Mouse (Mus musculus) megakaryocyte, embryonic 14.5 days (primary cell): ENCODE results near the gene 4930524B15Rik. TPM values are rescaled to one million over a fixed set of nuclear protein-coding genes. Genes with fewer than 3 reads are reported as not detected.
A peak's percentile ranks its signal among the peaks of the same experiment; 100 is the strongest.
"Not testable (repeated sequence)": the region's sequence is repeated elsewhere in the genome, so short reads cannot be mapped to it uniquely, and the experiment has no call there.

Source experiments
- H3K27me3 ChIP-seq: replicated peaks from 2 replicates; pipeline ENCODE3; 2012; ENCODE audit warnings: inconsistent platforms
- H3K36me3 ChIP-seq: replicated peaks from 2 replicates; pipeline ENCODE3; 2012; ENCODE audit warnings: low read length, inconsistent platforms, mixed read lengths
- H3K4me1 ChIP-seq: 2 replicates; pipeline ENCODE4 v1.6.1; 2012; ENCODE audit warnings: inconsistent platforms
- H3K4me3 ChIP-seq: replicated peaks from 2 replicates; pipeline ENCODE3; 2012; ENCODE audit warnings: moderate library complexity, mild to moderate bottlenecking, inconsistent platforms
- H3K9me3 ChIP-seq: 2 replicates; pipeline ENCODE4 v1.6.1; 2012; ENCODE audit warnings: inconsistent platforms
- FLI1 ChIP-seq: IDR thresholded peaks from 2 replicates; pipeline ENCODE4 v1.6.1; 2012; ENCODE audit warnings: low read length, inconsistent platforms, mixed read lengths
- GATA1 ChIP-seq: IDR thresholded peaks from 3 replicates; pipeline ENCODE4 v1.6.1; 2012; ENCODE audit warnings: mixed read lengths, low read length, inconsistent platforms, borderline replicate concordance
- polyA plus RNA-seq: library from polyadenylated mRNA; stranded (reverse); fragments of >175 nt; gene quantifications from 2 replicates; pipeline ENCODE4 v1.2.3, GENCODE M21; 2012; ENCODE audit warnings: low replicate concordance; ENCODE audit not compliant: insufficient read depth

Gene 4930524B15Rik
- polyA plus RNA-seq, 1 experiment = 0.17 TPM

DNA sequence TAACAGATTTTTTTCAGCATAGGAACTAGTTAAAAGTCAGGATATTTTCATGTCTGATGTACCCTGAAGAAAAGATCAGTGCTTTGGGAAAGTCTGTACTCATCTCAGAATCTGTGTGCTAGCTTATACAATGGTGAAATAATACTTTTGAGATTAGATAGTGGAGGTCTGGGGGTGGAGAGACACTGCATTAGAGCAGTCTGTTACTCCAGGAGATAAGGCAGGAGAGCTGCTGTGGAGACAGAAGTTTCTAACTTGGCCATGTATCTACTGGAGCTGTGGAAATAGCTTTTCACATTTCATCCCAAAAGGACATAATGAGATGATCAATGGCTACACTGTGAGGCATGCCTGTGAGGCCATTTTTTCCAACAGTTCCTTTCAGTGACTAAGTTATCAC is 17.9 kb downstream of the 4930524B15Rik start:
- H3K9me3 ChIP-seq = peaks cover 3% of the 10 kb centered on the region; the same call in 1 of the 2 replicates
- H3K27me3 ChIP-seq = no peaks in the 10 kb centered on the region
- H3K4me3 ChIP-seq = no peak overlapping the region
- TF ChIP-seq FLI1 = no peak
- TF ChIP-seq GATA1 = no peak
- peaks cover 33% of the 10 kb centered on the region for H3K4me1 ChIP-seq
- no peaks in the 10 kb centered on the region for H3K36me3 ChIP-seq

DNA sequence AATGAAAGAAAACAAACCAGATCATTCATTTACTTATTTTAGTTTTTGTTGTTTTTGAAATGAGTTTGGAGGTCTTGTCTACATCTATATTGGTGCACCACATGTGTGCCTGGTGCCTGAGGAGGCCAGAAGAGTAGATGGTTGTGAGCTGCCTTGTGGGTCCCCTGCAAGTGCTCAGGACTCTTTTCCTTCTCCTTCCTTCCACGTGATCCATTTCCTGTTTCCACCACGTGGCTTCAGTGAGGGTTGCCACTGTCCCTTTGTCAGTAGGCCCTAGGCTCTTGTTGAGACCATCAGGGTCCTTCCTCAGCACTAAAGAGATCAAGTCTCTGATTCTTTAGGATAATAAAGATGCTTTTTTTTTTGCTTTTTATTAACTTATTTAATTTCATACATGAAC is 19.4 kb downstream of the 4930524B15Rik start:
- peaks cover 22% of the 10 kb centered on the region for H3K4me1 ChIP-seq
- H3K27me3 ChIP-seq = no peaks in the 10 kb centered on the region
- H3K36me3 ChIP-seq = no peaks in the 10 kb centered on the region
- peaks cover 3% of the 10 kb centered on the region; the same call in 1 of the 2 replicates for H3K9me3 ChIP-seq
- H3K4me3 ChIP-seq = no peak overlapping the region
- TF ChIP-seq GATA1 (no peak), FLI1 (no peak)

DNA sequence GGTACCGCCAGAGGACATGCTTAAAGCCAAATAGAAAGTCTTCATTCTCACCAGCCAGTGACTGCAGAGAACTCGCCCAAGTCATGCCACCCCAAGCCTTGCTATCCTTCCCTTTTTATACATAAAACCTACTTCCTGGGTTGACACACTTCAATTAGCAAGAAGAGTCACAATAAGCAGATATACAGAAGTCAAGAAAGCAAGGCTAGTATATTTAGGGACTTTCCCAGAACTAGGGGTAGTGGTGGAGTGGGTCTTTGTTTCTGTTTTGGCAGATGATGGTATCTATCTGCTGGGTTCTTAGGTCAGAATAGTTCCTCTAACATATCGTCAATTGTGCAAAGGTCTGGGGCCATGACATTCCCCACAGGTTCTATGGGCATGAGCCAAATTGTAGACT is 27.1 kb downstream of the 4930524B15Rik start:
- Histone ChIP-seq H3K9me3 (peaks cover 3% of the 10 kb centered on the region; the same call in 1 of the 2 replicates), H3K36me3 (no peaks in the 10 kb centered on the region), H3K4me3 (no peak overlapping the region), H3K27me3 (peaks cover 11% of the 10 kb centered on the region), H3K4me1 (peaks cover 10% of the 10 kb centered on the region; the same call in 1 of the 2 replicates)
- TF ChIP-seq FLI1 (no peak), GATA1 (no peak)

DNA sequence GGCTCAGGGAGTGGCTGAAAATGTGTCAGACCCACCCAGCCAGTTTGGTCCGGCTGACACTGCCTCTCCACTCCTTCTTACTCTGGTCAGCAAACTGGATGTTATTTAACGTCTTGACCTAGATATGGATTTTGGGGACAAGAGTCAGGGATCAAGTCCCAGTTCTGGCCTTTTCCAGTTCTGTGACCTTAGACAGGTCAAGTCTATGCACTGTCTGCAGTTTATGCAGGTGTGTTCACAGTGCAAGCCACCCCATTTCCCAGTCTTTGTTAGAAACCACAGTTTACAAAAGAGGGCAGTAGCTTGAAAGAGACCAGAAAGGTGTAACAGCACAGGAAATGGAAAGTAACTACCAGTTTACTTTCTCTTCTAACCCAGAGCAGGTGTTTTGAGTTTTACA is 34.3 kb downstream of the 4930524B15Rik start:
- Histone ChIP-seq H3K36me3 (peaks cover 24% of the 10 kb centered on the region), H3K4me1 (peaks cover 44% of the 10 kb centered on the region), H3K4me3 (peak overlapping the region; percentile 94), H3K9me3 (peaks cover 3% of the 10 kb centered on the region; the same call in 1 of the 2 replicates), H3K27me3 (peaks cover 24% of the 10 kb centered on the region)
- TF ChIP-seq FLI1 (no peak), GATA1 (no peak)

DNA sequence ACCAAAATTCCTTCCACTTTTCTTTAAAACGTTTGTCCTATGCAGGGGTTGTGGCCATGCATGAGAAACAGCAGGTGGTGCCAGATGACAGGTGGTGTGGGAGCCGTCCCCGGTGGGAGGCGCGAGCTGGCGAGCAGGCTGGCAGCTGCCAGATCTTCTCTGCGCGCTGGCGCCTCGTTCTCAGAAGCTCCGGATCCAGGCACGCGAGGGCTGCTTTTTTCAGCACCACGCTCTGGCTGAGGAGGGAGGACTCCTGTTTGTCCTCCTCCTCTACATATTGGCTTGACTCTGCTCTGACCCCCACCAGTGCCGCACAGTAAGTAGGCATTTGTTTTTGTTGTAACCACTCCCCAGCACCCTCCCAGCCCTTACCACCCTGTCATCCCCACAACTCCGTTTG is 34.9 kb downstream of the 4930524B15Rik start, which contains the start of gene Nsg2:
Gene Nsg2 (plus strand): TSS at position 183 of the 400 bp plus-strand sequence.
- H3K4me1 ChIP-seq = peaks cover 44% of the 10 kb centered on the region
- H3K27me3 ChIP-seq = peaks cover 24% of the 10 kb centered on the region
- H3K9me3 ChIP-seq = peaks cover 3% of the 10 kb centered on the region; the same call in 1 of the 2 replicates
- no peak for TF ChIP-seq GATA1
- TF ChIP-seq FLI1 = no peak
- H3K4me3 ChIP-seq = peak within 1 kb of the TSS; percentile 94
- peaks cover 29% of the 10 kb centered on the region for H3K36me3 ChIP-seq

DNA sequence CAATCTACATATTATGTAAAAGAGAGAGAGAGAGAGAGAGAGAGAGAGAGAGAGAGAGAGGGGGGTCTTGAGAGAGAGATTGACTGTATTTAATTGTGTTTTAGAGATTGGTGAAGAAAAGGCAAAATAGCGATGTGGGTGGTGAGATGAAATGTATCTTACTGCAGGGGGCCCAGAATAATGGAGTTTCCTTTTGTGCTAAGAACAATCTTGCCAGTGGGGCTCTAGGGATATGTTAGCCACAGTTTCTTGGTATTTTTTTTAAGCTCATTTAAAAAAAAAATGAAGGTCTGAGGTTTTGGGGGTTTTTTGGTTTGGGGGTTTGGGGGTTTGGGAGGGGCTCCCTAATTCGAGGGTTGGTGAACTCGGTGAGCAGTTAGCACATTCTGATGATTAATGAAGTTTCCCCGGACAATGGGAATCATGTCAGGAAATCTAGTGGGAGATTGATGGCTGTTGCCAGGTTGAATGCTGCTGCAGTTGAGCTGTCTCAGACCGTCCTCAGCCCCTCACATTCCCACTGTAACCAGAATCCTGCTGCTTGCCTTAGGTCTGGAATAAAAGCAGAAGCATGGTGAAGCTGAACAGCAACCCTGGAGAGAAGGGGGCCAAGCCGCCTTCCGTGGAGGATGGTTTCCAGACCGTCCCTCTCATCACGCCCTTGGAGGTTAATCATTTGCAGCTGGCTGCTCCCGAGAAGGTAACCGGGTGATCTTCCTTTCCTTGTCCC is 36.0 kb downstream of the 4930524B15Rik start:
- TF ChIP-seq FLI1 (no peak), GATA1 (no peak)
- Histone ChIP-seq H3K9me3 (peaks cover 9% of the 10 kb centered on the region), H3K27me3 (peaks cover 20% of the 10 kb centered on the region), H3K36me3 (peaks cover 40% of the 10 kb centered on the region), H3K4me1 (peaks cover 44% of the 10 kb centered on the region), H3K4me3 (peak overlapping the region; percentile 87)

DNA sequence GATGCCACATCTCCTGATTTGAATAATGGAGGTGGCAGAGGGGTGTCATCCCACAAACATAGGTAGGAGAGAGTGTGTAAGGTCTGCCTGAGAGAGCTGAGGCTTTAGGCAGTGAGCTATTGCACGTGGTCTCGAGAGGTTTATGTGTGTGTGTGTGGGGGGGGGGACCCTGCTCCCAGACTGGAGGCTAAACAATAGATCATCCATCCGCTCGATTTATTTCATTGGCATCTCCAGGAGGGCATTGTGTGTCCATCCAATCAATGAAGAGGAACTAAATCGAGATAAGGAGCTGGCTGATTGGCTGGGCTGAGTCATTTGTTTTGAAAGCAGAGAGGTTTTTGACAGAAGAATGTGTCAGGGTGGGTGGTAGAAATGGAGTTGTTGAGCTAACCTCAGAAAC is 37.3 kb downstream of the 4930524B15Rik start:
- TF ChIP-seq GATA1 = no peak
- TF ChIP-seq FLI1 = no peak
- H3K36me3 ChIP-seq = peaks cover 53% of the 10 kb centered on the region
- peaks cover 44% of the 10 kb centered on the region for H3K4me1 ChIP-seq
- H3K27me3 ChIP-seq = peaks cover 16% of the 10 kb centered on the region
- peak overlapping the region; percentile 73 for H3K4me3 ChIP-seq
- peaks cover 21% of the 10 kb centered on the region for H3K9me3 ChIP-seq

DNA sequence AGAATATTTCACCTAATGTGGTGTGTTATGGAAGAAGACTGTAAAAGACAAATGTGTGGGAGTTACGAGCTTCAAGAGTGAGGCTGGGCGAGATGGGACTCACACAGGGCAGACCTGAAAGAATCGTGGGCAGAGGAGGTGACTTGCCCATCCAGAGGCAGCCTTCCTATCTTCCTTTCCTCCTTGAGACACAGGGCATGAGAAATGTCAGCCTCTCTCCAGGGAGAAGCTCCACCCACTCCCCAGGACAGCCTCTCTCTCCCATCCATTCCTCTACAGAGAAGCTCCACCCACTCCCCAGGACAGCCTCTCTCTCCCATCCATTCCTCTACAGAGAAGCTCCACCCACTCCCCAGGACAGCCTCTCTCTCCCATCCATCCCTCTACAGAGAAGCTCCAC is 42.7 kb downstream of the 4930524B15Rik start:
- H3K4me3 ChIP-seq, H3K27me3 ChIP-seq: not testable (repeated sequence)
- H3K9me3 ChIP-seq = peaks cover 21% of the 10 kb centered on the region
- peaks cover 67% of the 10 kb centered on the region for H3K36me3 ChIP-seq
- peaks cover 53% of the 10 kb centered on the region for H3K4me1 ChIP-seq

DNA sequence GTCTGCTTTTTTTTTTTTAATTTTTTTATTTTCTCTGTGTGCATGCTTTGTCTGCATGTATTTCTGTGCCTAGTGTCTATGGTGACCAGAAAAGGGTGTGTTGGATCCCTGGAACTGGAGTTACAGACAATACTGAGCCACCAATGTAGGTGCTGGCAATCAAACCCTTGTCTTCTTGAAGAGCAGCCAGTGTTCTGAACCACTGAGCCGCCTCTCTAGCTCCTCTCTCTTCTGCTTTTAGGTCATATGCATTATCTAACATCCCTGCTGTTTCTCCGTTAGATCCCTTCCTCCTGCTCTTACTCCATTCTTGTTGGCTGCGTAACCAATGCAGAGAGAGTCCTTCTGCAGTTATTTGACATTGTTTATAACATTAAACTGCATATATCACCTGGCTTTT is 43.5 kb downstream of the 4930524B15Rik start:
- peaks cover 21% of the 10 kb centered on the region for H3K9me3 ChIP-seq
- H3K36me3 ChIP-seq = peaks cover 63% of the 10 kb centered on the region
- H3K4me3 ChIP-seq = no peak overlapping the region
- no peaks in the 10 kb centered on the region for H3K27me3 ChIP-seq
- TF ChIP-seq GATA1 (no peak), FLI1 (no peak)
- peaks cover 53% of the 10 kb centered on the region for H3K4me1 ChIP-seq

DNA sequence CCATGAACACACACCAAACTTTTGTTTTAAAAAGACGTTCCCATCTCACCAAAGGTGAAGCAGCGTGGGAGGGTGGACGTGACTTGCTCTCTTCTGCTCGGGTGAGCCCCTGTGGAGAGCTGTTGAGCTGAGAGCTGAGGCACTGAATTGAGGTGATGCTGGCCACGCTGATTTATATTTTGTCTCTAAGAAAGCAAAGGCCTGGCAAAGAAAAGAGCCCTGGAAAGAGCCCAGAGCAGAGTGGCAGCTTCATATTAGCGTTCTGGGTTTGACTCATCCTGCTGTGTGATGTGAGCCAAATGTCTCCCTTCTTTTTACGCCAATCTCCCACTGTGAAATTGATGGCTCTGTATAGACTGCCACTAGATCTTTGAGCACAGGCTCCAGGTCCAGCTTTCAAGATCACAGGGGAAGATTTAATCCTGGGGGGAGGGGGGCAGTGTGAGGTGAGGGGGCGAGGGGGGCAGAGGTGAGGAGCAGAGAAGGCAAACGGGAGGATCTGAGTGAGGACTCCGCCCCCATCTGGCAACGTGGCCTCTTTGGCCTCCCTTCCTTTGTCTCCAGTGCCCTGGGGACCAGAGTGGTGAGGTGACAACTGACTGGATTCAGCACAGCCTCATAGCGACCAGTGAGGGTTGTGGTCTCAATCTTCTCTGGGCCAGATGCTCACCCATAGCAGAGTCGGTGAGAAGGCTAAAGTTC is 44.7 kb downstream of the 4930524B15Rik start:
- peaks cover 59% of the 10 kb centered on the region for H3K4me1 ChIP-seq
- H3K36me3 ChIP-seq = peaks cover 59% of the 10 kb centered on the region
- TF ChIP-seq GATA1 (no peak), FLI1 (no peak)
- no peaks in the 10 kb centered on the region for H3K27me3 ChIP-seq
- peak overlapping the region; percentile 23 for H3K4me3 ChIP-seq
- peaks cover 21% of the 10 kb centered on the region for H3K9me3 ChIP-seq
